Mouse (Mus musculus) heart, postnatal 0 days (tissue): Measurements from ENCODE around the gene Mtfr2. TPM values are rescaled to one million over a fixed set of nuclear protein-coding genes. Genes with fewer than 3 reads are reported as not detected.
A peak's percentile ranks its signal among the peaks of the same experiment; 100 is the strongest.

Source experiments
- ATAC-seq: fragments of 200-750 bp; cut with Nextera tagmentation; 2 replicates; pipeline ENCODE4 v1.8.0; 2017; ENCODE audit warnings: low read depth, moderate number of reproducible peaks, moderate library complexity; ENCODE audit not compliant: insufficient read depth
- DNase-seq: peaks from one replicate; pipeline ENCODE4 v3.0.0-alpha.2; 2016; ENCODE audit warnings: low spot score
- H3K27ac ChIP-seq: fragments of 300-500 bp; sonication (generic); 2 replicates; pipeline ENCODE4 v1.5.1; 2014; ENCODE audit warnings: low read depth, mild to moderate bottlenecking
- H3K27me3 ChIP-seq: fragments of 300-500 bp; sonication (generic); 2 replicates; pipeline ENCODE4 v1.6.1; 2014; ENCODE audit warnings: low read length, mixed read lengths; ENCODE audit not compliant: control insufficient read depth, insufficient read depth
- H3K36me3 ChIP-seq: fragments of 300-500 bp; sonication (generic); replicated peaks from 2 replicates; pipeline ENCODE4 v1.6.1; 2014; ENCODE audit warnings: low read length, mixed read lengths; ENCODE audit not compliant: control insufficient read depth, insufficient read depth
- H3K4me1 ChIP-seq: fragments of 300-500 bp; sonication (generic); 2 replicates; pipeline ENCODE4 v1.6.1; 2014; ENCODE audit warnings: antibody characterized with exemption; ENCODE audit not compliant: control insufficient read depth, insufficient read depth
- H3K4me2 ChIP-seq: fragments of 300-500 bp; sonication (generic); 2 replicates; pipeline ENCODE4 v1.6.1; 2014; ENCODE audit warnings: low read depth, mild to moderate bottlenecking, low read length, moderate library complexity
- H3K4me3 ChIP-seq: fragments of 300-500 bp; sonication (generic); 2 replicates; pipeline ENCODE4 v1.5.1; 2014; ENCODE audit warnings: low read depth, low read length
- H3K9ac ChIP-seq: fragments of 300-500 bp; sonication (generic); replicated peaks from 2 replicates; pipeline ENCODE4 v1.6.1; 2014; ENCODE audit warnings: low read depth, low read length, mixed read lengths
- H3K9me3 ChIP-seq: fragments of 300-500 bp; sonication (generic); replicated peaks from 2 replicates; pipeline ENCODE4 v1.6.1; 2016; ENCODE audit warnings: low read length; ENCODE audit not compliant: control insufficient read depth
- CTCF ChIP-seq: IDR thresholded peaks from 2 replicates; pipeline ENCODE4 v1.5.1; 2016; ENCODE audit warnings: antibody characterized with exemption, control low read depth, low read depth
- EP300 ChIP-seq: IDR thresholded peaks from 2 replicates; pipeline ENCODE4 v1.6.1; 2016; ENCODE audit warnings: antibody characterized with exemption, low read depth
- WGBS: fragments of 180-500 bp; shearing (Covaris S2); extraction: QIAGEN DNeasy Blood & Tissue Kit; methylation state at CpG from one replicate; pipeline ENCODE4 v1.1.7; 2014; 5-methylcytosine and 5-hydroxymethylcytosine counted together
- polyA plus RNA-seq: library from polyadenylated mRNA; unstranded; fragments of >200 nt; fragmentation: Nextera tagmentation; extraction: Ambion mirVana; gene quantifications from 2 replicates; pipeline ENCODE4 v1.2.1, GENCODE M21; 2015
- total RNA-seq: library from RNA; depleted of rRNA; stranded (reverse); fragments of >200 nt; gene quantifications from 2 replicates; pipeline ENCODE4 v1.2.3, GENCODE M21; 2014; ENCODE audit warnings: low replicate concordance

Gene Mtfr2
- total and polyA plus RNA-seq, 2 experiments from 2014 or later: 0.15 to 0.64 TPM

DNA sequence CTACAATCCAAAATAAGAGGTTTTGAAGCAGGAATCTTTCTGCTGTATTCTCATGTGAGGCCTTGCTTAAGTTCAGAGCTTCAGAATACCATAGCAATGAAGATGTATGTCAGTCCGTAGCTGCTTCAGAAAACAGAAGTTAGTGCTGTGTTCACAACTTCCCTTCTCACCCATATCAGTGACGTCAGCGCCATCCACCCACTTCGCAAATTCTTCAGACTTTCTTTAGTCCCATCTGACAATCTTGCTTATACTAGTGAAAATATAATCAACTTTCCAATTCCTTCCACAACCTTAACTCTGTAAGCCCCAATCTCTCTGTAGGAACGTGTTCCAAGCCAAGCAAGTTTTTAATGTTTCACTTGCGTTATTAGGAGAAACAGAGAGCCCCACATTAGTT lies 50.7 kb downstream of the Mtfr2 start:
- Histone ChIP-seq H3K4me3 (peak overlapping the region; percentile 3; the same call in 1 of the 2 replicates), H3K9ac (no peak overlapping the region)

DNA sequence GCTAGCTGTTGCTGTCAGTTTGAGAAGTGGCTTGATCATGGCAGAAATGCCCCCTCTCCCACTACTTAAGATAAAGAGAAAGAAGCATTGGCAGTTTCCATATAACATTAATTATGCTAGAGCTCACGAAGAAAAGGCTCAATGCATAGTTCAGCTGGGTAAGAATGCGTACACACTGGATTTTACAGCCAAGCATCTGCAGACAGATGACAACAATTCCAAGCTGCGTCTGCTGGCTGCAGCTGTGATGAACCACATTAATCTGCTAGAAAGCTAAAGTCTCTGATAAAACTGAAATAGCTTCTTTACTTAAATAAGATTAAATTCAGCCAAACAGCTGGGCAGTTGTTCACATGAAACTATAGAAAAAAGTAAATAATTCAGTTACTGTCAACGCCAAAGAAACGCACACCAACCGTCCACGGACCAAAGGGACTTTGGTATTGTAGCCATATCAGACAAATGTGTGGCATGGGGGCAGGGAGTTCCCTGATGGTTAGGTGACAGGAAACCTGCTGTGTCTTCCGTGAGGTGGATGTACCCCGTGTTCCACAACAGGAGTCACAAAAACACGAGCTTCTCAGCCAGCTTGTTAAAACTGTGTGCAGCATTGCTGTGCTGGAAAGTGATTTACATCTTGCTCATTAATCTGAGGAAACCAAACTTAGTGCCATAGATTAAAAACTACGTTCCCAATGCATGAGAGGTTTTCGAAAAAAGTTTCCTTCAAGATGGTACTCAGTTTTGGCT lies 51.2 kb downstream of the Mtfr2 start:
- no peak for ATAC-seq
- 61% methylated on average over 12 of the region's 12 CpGs for WGBS
- no peak for TF ChIP-seq CTCF
- no peak for TF ChIP-seq EP300
- Histone ChIP-seq H3K36me3 (no peaks in the 10 kb centered on the region), H3K4me1 (no peaks in the 10 kb centered on the region), H3K4me2 (peak overlapping the region; percentile 15), H3K4me3 (peak overlapping the region; percentile 3; the same call in 1 of the 2 replicates), H3K27ac (peak overlapping the region; percentile 31; the same call in 1 of the 2 replicates), H3K9ac (no peak overlapping the region), H3K9me3 (no peaks in the 10 kb centered on the region), H3K27me3 (no peaks in the 10 kb centered on the region)
- no peak for DNase-seq

More for the DNA sequence above, 50.7 kb downstream of the Mtfr2 start:
- WGBS: 51% methylated on average over 6 of the region's 6 CpGs
- peak overlapping the region; percentile 31; the same call in 1 of the 2 replicates for H3K27ac ChIP-seq
- TF ChIP-seq EP300: no peak
- no peak for TF ChIP-seq CTCF
- no peaks in the 10 kb centered on the region for H3K4me1 ChIP-seq
- no peak for DNase-seq
- no peaks in the 10 kb centered on the region for H3K9me3 ChIP-seq
- H3K27me3 ChIP-seq: no peaks in the 10 kb centered on the region
- no peaks in the 10 kb centered on the region for H3K36me3 ChIP-seq
- ATAC-seq: no peak
- peak overlapping the region; percentile 15 for H3K4me2 ChIP-seq

DNA sequence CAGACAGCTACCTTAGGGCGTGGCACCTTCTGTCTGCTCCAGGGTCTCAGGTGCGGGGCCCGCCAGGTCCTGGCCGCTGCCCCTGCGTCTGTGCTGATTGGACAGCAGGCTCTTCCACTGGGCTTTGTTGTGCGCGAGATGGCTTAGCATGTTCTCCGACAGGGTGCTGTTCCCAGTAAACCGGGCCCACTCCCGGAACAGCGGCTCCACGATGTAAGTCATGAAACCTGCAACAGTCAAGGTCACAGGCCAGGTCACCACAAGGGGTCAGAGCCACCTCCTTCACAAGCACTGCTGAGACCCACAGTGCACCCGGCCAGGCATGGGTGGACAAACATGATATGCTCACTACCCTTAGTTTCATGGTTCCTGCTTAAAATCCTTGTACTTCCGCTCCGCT lies 52.8 kb downstream of the Mtfr2 start:
- Histone ChIP-seq H3K27ac (no peak overlapping the region), H3K4me2 (no peak overlapping the region), H3K4me3 (no peak overlapping the region), H3K9me3 (no peaks in the 10 kb centered on the region), H3K4me1 (no peaks in the 10 kb centered on the region), H3K9ac (no peak overlapping the region), H3K27me3 (no peaks in the 10 kb centered on the region), H3K36me3 (no peaks in the 10 kb centered on the region)
- WGBS: 76% methylated on average over 15 of the region's 15 CpGs
- TF ChIP-seq CTCF: no peak
- TF ChIP-seq EP300: no peak
- ATAC-seq (no peak), DNase-seq (no peak)

DNA sequence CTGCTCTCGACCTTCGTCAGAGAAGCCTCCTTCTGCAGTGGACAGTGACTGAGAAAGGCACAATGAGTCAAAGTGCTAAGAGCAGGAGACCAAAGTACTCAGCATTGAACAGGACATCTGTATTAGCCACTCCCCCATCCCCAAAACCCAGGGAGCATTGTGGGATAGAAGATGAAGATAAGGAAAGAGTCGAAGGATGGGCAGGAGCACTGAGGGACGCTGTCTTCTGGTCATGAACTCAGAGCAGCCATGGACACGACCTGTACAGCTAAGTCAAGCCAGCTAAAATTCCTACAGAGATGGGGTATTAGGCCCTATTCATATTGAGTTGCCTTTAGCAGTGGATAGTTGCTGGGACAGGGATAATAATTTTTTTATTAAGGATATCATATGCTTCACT lies 55.4 kb downstream of the Mtfr2 start:
- H3K27ac ChIP-seq: no peak overlapping the region
- H3K9me3 ChIP-seq: no peaks in the 10 kb centered on the region
- H3K27me3 ChIP-seq: no peaks in the 10 kb centered on the region
- no peaks in the 10 kb centered on the region for H3K4me1 ChIP-seq
- TF ChIP-seq CTCF (no peak), EP300 (no peak)
- H3K9ac ChIP-seq: no peak overlapping the region
- WGBS: 76% methylated on average over 5 of the region's 5 CpGs
- DNase-seq (no peak), ATAC-seq (no peak)
- no peaks in the 10 kb centered on the region for H3K36me3 ChIP-seq
- H3K4me2 ChIP-seq: no peak overlapping the region
- H3K4me3 ChIP-seq: no peak overlapping the region

DNA sequence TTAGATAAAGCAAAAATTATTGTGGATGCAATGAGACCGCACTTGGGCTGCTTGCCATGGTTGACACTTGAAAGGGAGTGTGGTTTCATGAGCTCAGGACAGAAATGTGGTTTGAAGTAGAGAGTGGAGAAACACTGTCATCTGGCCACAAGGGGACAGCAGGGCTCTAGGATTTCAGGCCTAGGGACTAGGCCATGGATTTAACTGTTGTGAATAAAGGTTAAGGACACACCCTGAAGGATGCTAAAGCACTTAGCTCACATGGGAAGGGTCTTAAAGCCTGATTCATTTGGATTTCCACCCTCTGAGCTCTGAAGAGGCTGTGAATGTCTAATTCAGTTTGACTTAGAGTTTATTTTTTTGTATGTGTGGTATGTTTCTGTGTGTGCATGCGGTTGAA lies 57.9 kb downstream of the Mtfr2 start:
- TF ChIP-seq EP300: no peak
- peak; percentile 99 for TF ChIP-seq CTCF
- Histone ChIP-seq H3K9me3 (no peaks in the 10 kb centered on the region), H3K4me1 (no peaks in the 10 kb centered on the region), H3K9ac (no peak overlapping the region), H3K27ac (no peak overlapping the region), H3K36me3 (no peaks in the 10 kb centered on the region), H3K4me2 (no peak overlapping the region), H3K4me3 (no peak overlapping the region), H3K27me3 (no peaks in the 10 kb centered on the region)
- ATAC-seq: peak; percentile 57
- DNase-seq: peak; percentile 80
- WGBS: 64% methylated on average over 2 of the region's 2 CpGs
